Mouse (Mus musculus): ENCODE measurements around the gene Cldn13.

DNA sequence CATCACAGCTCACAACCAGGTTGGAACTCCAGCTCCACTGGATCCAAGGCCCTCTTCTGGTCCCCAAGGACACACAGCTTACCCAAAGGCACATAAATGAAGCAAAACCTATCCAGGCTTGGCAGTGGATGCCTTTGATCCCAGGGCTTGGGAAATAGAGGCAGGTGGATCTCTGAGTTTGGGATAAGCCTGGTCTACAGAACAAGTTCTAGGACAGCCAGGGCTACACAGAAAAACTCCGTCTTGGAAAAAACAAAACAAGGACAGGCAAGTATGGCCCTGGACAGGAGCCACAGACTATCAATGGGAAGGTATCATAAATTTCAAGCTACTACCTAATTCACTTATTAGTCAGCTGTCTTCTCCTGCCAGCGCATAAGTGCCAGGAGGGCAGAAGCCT, 46.2 kb upstream of the Cldn13 start:
- no peak for TF ChIP-seq CTCF (IDR thresholded peaks at IDR 0.05; ENCODE audit: extremely low read depth, insufficient read depth, low read length)
- no peak for TF ChIP-seq POLR2A (IDR thresholded peaks at IDR 0.05; ENCODE audit: extremely low read depth, insufficient read depth, low read length)

All from cortical plate, adult 2 months (tissue).